Mouse (Mus musculus) regulatory T cell (primary cell): ENCODE data around the gene Sbp.
"Not testable (repeated sequence)": the region's sequence is repeated elsewhere in the genome, so short reads cannot be mapped to it uniquely, and the experiment has no call there.

Source experiments
- in situ Hi-C: fragments of 300-600 bp; cut with MboI, MseI; formaldehyde crosslinking; loops from one replicate; pipeline ENCODE4 v1.15.1; 2025; ENCODE audit warnings: high pct_unique_total_duplicates

Gene Sbp

GRCm38 (mm10) chr17:23941372-23941771, at the start of gene Sbp:
TSS of gene Sbp (plus strand) at chr17:23941672.
- in situ Hi-C loops = no loop called here

- in situ Hi-C loops = not testable (repeated sequence)
Measured at GRCm38 (mm10) chr17:23917158-23917557, 24.3 kb upstream of the Sbp start, which contains the start of gene Dcpp3. TSS of gene Dcpp3 (plus strand) at chr17:23917458.

- in situ Hi-C loops = no loop called here
Measured at GRCm38 (mm10) chr17:23924531-23925007, 16.9 kb upstream of the Sbp start.

GRCm38 (mm10) chr17:23925090-23925493, 16.4 kb upstream of the Sbp start:
- in situ Hi-C loops = no loop called here

- in situ Hi-C loops = no loop called here
Measured at GRCm38 (mm10) chr17:23931157-23931556, 10.3 kb upstream of the Sbp start.

DNA sequence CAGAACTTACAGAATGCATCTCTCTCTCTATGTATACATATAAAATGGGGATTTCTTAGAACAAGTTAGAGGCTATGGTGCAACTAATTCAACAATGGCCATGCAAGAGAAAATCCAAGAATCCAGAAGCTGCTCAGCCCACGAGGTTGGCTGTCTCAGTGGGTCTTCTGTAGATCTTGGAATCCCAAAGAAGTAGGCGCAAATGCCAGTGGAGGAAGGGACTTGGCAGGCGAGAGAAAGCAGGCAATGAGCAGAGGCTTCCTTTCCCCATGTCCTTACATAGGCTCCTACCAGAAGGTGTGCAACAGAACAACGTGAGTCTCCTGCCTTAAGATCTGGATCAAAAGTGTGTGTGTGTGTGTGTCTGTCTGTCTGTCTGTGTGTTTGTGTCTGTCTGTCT, 6.0 kb downstream of the Sbp start:
- in situ Hi-C loops = not testable (repeated sequence)

GRCm38 (mm10) chr17:23949068-23949467, 7.6 kb downstream of the Sbp start:
- in situ Hi-C loops = no loop called here

GRCm38 (mm10) chr17:23950828-23951227, 9.4 kb downstream of the Sbp start:
- in situ Hi-C loops = not testable (repeated sequence)

- in situ Hi-C loops = loop anchor here (5.0 kb wide), 1 partner anchor 103 kb away; no protein-coding TSS in a partner anchor
Measured at GRCm38 (mm10) chr17:23955174-23955573, 13.7 kb downstream of the Sbp start, which contains the start of gene Sbpl. TSS of gene Sbpl (minus strand) at chr17:23955274.

GRCm38 (mm10) chr17:23960084-23960738, 18.7 kb downstream of the Sbp start:
- in situ Hi-C loops = no loop called here

GRCm38 (mm10) chr17:23961573-23962122, 20.2 kb downstream of the Sbp start:
- in situ Hi-C loops = no loop called here

DNA sequence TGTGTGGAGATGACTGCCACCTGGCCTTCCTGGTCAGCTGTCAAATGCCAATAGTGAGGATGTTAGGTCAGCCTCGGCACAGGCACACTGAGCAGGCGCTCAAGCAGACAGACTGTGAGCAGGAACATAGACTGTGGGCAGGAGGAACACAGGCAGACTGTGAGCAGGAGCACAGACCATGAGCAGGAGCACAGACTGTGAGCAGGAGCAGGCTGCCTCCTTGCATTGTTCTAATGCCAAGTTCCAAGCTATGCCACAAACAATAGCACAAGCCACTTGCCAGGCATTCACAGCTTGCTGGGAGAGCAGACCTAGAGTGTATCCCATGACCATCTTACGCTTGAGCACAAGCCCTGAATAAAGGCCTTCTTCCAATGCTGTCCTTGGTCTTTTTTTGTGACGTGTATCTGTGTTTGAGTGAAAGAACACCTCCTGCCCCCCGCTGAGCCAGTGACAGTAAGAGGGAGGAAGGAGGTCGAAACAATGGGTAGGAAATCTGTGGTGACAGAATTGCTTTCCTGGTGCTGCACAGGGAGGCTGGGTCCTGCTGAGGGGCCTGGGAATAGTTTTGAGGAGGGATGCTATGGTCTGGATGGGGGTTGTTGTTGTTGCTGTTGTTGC, 24.4 kb downstream of the Sbp start:
- in situ Hi-C loops = loop anchor here (5.0 kb wide), 1 partner anchor 179 kb away; the partner anchor contains the start of gene Flywch2

DNA sequence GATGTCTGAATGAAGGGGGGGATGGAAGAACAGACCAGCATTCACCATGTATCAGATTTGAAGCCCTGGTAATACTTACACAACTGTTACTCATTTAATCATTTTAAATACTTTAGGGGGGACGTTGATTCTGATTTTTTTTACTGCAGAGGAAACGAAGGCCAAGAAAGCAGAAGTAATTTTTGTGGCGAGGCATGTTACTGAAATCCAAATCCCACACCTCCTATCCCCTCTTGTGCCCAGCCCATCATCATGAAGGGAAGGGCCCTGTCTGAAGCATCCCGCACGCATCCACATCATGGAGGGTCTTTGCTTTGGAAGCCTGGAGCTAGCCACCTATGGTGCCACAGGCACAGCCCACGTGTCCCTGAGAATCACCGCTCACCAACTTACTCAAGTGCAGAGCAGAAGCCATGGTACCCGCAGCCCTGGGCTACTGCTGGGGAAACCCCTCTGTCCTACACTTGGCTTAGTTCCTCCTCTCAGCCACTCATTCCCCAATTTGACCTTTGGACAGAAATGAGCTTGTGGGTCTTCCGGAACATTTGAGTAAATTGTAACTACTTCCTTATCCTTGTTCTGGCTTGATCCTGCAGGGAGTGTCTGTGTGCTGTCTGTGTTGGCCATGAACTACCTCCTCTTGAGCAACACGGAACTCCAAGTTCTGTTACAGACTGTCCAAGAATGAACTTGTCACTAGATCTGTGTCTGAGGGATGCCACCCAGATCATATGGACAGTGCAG, 25.4 kb downstream of the Sbp start:
- in situ Hi-C loops = loop anchor here (5.0 kb wide), 1 partner anchor 180 kb away; the partner anchor contains the start of gene Flywch2

- in situ Hi-C loops = loop anchor here (5.0 kb wide), 1 partner anchor 181 kb away; the partner anchor contains the start of gene Flywch2
Measured at GRCm38 (mm10) chr17:23968780-23969179, 27.3 kb downstream of the Sbp start.

- in situ Hi-C loops = loop anchor here (5.0 kb wide), 1 partner anchor 182 kb away; the partner anchor contains the start of gene Flywch2
Measured at GRCm38 (mm10) chr17:23969231-23969630, 27.8 kb downstream of the Sbp start.

DNA sequence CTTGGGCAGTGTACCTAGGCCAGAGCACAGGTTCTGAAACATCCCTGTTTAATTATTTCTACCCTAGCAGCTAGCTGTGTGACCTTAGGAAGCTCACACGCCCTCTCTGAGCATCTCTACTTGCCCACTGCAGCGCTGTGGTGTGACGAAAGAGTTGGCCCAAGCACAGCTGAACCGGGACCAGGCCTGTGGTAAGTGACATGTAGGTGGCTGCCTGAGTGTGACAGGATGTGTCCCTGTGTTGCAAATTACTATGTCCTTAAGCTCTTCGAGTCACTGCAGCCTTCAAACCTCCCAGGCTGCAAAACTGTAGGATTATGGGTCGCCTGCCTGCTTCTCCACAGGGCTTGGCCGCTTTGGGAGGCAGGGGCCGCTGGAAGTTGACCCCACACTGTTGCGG, 29.8 kb downstream of the Sbp start:
- in situ Hi-C loops = no loop called here

DNA sequence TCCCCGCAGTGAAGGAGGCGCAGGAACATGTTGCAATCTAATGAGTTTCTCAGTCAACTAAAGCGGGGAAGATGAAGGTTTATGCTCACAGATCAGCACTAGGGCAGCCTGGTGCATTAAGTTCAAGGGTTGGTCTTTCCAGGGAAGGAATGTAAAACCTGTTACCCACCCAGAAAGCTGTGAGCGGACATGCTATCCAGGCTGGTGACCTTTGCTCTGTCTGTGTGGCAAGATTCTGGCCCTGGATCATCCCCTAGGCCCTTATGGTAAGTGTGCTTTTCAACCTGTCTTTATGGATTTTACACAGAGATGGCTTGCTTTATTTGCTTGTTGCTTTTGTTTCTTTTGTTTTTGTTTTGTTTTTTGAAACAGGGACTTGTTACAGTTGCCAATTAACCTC, 35.2 kb downstream of the Sbp start:
- in situ Hi-C loops = no loop called here

DNA sequence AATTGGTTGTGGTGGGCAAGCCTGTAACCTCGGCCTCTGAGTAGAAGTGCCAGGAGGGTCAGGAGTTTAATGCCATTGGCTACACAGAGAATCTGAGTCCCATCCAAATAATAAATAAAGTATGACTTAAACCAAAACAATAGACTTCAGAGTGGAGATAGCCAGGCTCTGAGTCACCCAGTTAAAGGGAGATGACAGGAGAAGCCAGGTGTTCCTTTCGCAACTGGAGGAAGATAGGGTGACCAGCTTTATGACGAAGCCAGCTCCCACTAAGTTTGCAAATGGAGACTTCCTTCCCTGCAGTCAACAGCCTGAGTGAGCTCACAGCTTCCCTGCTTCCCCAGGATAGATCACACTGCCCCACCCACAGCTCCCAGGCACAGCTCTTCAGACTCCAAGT, 38.0 kb downstream of the Sbp start:
- in situ Hi-C loops = no loop called here

DNA sequence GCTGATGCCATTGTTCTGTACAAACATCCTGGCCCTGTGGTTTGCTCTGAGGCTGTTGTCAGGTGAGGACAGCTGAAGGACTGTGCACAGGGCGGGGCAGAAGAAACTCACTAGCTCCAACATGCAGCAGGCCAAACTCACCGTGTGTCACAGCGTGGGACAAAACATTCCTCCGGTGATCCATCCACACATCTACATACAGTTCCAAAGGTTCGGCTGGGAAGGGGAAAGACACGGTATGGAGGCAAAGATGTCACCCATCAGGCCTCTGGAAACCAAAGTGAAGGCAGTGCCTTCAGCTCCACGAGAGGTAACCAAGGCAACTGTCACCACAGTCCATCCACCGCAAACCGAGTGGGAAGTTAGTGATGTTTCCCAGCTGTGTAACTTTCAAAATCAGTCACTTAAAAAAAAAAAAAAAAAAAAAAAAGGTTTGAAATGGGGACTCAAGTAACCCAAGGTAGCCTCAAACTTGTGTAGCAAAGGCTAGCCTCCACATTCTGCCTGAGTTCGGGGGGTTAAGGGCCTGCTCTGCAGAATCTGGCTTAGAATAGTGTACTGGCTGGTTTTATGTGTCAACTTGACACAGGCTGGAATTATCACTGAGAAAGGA, 38.9 kb downstream of the Sbp start, which contains the start of gene Prss30:
TSS of gene Prss30 (minus strand) at position 270 of the 613 bp plus-strand sequence.
- in situ Hi-C loops = no loop called here

DNA sequence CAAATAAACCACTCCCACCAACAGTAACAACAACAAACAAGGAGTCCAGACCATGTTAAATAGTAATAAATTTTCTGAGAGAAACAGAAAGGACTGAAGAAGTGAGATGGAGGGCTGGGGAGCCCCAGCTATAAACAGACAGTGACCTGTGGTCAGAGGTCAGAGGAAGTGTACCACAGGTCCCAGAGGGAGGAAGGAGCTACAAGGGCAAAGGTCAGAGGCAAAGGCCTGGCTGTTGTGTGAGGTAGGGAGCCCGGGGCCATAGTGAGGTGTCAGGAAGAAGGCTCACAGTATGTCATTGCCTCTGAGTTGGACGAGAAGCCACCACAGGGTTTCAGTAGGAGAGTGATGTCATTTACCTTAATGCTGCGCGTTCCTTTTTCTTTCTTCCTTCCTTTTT, 41.4 kb downstream of the Sbp start:
- in situ Hi-C loops = no loop called here

- in situ Hi-C loops = no loop called here
Measured at GRCm38 (mm10) chr17:23984989-23985388, 43.5 kb downstream of the Sbp start.
